Mouse (Mus musculus): ENCODE measurements around the gene Terf2.

DNA sequence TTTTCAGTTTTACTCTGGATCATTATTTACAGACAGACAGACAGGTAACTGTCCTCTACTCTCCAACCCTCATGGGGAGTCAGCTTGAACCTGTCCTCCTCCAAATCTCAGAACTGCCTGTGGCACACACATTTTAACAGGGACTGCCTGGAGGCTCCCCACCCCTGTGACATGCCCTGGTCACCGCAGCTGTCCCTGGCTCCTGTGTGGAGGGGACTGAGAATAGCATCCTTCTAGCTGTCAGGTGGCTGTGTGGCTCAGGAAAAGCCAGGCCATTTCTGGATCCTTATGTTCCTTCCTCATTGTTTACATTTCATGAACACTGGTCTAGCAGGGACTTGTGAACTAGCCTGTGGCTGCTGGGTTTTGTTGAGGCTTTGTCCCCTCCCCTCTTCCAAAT is 22.2 kb downstream of the Terf2 start:
- no peak for TF ChIP-seq CTCF (IDR thresholded peaks at IDR 0.05 in 2 of 3, conservative IDR thresholded peaks at IDR 0.05 in 1 of 3; ENCODE audit: control insufficient read depth in 1 of 3, insufficient read depth in 1 of 3, low read depth in 2 of 3, low read length in 3 of 3, poor library complexity in 1 of 3, severe bottlenecking in 1 of 3)
- no peak for TF ChIP-seq POLR2A (IDR thresholded peaks at IDR 0.05; ENCODE audit: control insufficient read depth in 1 of 2, insufficient read depth in 1 of 2, low read depth in 1 of 2, low read length in 2 of 2, poor library complexity in 1 of 2)
- TF ChIP-seq EP300 (IDR thresholded peaks at IDR 0.05; ENCODE audit: low read depth in 1 of 2, low read length in 2 of 2): no peak
- TF ChIP-seq JUND (IDR thresholded peaks at IDR 0.05; ENCODE audit: low read depth, low read length): no peak
- TF ChIP-seq USF1 (IDR thresholded peaks at IDR 0.05; ENCODE audit: low read depth, low read length): no peak
- no peak for TF ChIP-seq MYC (IDR thresholded peaks at IDR 0.05; ENCODE audit: low read depth, low read length)

All from MEL (cell line).